Mouse (Mus musculus) brain, embryonic 14.5 days (tissue): ENCODE data around the gene Cerk. TPM values are rescaled to one million over a fixed set of nuclear protein-coding genes. Genes with fewer than 3 reads are reported as not detected.
A peak's percentile ranks its signal among the peaks of the same experiment; 100 is the strongest.
"Not testable (repeated sequence)": the region's sequence is repeated elsewhere in the genome, so short reads cannot be mapped to it uniquely, and the experiment has no call there.

ENCODE experiments used
- DNase-seq: peaks from one replicate; pipeline ENCODE4 v3.0.0-alpha.2; 2011; ENCODE audit warnings: low read depth
- CTCF ChIP-seq: fragments of 200-500 bp; IDR thresholded peaks from 2 replicates; pipeline ENCODE4 v1.5.1; 2012; ENCODE audit warnings: inconsistent platforms, mild to moderate bottlenecking, moderate library complexity, borderline replicate concordance; ENCODE audit not compliant: insufficient read depth, insufficient read length; ENCODE audit errors: extremely low read depth
- POLR2A ChIP-seq: fragments of 200-500 bp; IDR thresholded peaks from 2 replicates; pipeline ENCODE4 v1.6.1; 2012; ENCODE audit warnings: mild to moderate bottlenecking, inconsistent platforms, borderline replicate concordance; ENCODE audit not compliant: poor library complexity, insufficient read depth, insufficient read length, severe bottlenecking; ENCODE audit errors: extremely low read depth
- polyA plus RNA-seq: library from polyadenylated mRNA; depleted of rRNA; stranded (reverse); fragments of >200 nt; gene quantifications from 2 replicates; pipeline ENCODE4 v1.2.3, GENCODE M21; 2012

Cerk gene
- polyA plus RNA-seq, 1 experiment: 32.0 TPM

DNA sequence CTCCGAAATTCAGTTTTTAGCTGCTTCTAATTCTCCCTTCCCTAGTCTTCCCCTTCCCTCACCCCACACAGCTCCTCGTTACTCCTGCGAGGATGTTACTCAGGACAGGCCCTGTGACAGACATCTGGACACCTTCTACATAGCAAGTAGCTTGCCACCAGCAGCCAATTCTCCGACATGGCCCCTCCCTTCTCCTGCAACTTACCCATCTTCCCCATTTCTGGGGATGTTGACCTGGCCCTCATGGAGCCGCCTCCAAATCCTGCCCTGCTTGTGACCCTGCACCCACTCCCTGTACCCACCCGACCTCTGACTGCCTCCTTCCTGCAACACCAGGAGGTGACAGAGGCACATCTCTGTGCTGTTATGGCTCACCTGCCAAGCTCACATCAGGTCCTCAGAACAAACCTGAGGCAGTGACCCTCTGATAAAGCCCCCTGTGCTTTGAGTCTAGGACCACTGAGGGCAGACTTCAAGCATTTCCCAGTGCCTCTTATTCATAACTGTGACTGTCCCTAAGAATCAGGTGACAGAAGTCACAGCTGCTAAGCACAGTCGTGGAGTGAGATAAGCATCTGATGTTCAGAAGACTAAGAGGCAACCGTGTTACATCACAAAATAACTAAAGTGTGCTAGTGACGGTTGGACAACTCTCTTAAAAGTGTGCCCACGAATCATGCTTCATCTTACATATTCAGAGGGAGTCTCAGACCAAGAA lies 18.0 kb downstream of the Cerk start:
- DNase-seq: no peak
- TF ChIP-seq CTCF (no peak), POLR2A (no peak)

DNA sequence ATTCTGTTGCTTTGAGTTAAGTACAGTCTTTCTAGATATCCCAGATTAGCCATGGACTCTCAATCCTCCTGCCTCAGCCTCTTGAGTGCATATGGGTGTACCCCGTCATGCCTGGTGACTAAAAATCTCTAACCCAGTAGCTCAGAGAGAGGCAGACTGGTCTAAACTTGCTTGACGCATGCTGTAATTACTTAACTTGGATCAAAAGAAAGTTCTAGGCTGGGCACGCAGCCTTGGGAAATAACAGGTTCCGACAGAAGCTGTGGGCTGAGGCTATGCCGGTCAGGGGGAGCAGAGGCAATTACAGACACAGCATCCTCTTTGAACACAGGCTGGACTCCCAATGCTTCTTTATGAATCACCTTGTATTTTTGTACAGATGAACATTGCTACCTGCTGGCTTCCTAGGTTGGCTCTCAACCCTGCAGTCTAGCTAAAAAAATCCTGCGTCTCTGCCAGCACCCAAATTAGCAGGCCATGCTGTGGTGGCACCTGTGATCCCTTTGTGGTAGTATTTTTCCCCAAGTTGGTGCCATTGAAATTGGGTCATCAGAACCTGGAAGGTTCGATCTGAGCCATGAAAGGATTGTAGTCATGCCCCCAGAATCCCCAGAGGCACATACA lies 18.8 kb downstream of the Cerk start:
- no peak for DNase-seq
- TF ChIP-seq CTCF: no peak
- no peak for TF ChIP-seq POLR2A

DNA sequence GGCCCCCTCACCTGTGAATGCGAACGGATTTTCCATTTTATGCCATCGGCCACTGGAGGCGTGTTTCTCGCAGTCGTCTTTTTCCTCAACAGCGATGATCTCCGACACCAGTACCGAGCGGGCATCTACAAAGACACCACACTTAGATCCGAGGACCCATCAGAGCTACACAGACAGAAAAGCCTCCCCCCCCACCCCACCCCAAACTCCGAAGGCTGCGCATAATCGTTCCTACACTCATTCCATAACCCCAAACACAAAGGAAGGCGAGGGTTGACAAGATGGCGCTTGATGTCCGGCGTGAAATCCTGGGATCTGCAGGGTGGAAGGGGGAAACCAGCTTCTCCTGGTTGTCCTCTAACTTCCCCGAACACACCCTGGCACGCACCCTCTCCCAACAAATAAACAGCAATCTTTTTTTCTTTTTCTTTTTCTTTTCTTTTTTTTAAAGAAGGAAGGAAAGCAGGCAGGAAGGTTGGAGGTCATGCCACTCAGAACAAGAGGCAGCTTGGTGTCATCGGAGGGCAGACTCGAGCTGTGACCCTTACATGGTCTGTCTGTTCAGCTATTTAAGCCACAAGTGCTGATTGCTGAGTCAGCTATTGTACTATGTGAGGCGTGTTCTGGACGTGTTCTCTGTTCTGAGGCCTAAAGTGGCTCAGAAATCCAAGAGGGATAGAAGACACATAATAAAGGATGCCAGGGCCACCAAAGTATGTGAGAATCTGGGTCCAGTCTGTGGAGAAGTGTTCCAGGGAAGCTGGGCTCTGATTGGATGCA lies 19.9 kb downstream of the Cerk start:
- DNase-seq: no peak
- no peak for TF ChIP-seq POLR2A
- TF ChIP-seq CTCF: no peak

DNA sequence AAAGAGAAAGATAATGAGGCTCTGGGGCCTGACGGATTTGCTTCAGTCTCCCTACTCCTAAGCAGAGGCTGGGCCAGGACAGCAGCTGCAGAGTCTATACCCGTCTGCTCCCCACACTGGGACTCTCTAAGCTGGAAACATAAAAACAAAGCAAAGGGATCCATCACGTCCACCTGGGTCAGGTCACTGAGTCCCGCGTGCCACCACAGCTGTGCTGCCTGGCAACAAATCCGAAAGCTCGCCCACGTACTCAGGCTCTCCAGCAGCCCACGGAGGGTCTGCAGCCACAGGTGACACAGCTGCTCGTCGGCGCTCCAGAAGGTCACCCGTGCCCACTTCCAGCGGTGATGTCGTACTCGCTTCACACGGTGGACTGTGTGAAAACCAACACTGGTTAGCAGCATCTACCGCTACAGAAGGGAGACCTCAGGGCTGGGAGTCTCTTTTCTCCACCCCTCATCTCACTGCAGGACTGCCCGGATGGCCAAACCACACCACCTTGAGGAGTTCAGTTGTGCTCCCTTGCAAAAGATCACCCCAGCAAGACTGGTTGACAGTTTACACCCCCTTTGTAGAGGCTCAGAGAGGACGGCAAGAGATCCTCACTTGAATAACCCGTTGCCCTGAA lies 21.1 kb downstream of the Cerk start:
- TF ChIP-seq CTCF: no peak
- TF ChIP-seq POLR2A: no peak
- peak; percentile 47 for DNase-seq

DNA sequence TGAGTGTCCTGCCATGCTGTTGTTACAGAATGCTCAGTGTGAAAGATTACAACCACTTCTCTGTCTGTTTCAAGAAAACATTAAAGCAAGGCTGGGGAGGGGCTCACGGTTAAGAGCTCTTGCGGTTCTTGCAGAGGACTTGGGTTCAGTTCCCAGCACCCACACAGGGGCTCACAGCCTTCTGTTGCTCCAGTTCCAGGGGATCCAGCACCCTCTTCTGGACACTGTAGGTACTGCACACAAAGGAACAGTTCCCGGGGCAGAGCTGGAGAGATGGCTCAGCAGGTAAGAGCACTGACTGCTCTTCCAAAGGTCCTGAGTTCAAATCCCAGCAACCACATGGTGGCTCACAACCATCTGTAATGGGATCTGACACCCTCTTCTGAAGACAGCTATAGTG lies 24.1 kb downstream of the Cerk start:
- DNase-seq: not testable (repeated sequence)
- peak; percentile 27; the same call in 1 of the 2 replicates for TF ChIP-seq CTCF

DNA sequence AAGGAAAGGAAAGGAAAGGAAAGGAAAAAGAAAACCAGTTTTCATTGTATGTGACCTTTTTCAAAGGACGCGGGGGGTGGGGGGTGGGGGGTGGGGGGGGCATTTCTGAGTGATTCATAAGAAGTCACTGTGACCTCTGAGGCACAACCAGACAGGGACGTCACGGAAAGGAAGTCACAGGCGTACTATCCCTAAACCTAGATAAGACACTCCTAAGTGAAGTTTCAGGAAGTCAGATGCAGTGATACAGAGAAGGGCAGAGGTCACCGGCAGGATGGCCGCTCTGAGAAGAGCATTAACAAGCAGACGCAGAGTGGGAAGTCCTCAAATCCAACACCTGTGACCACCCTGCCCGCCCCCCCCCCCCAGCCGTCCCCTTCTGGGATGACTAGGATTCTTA lies 25.0 kb downstream of the Cerk start:
- no peak for DNase-seq
- no peak for TF ChIP-seq CTCF
- no peak for TF ChIP-seq POLR2A

DNA sequence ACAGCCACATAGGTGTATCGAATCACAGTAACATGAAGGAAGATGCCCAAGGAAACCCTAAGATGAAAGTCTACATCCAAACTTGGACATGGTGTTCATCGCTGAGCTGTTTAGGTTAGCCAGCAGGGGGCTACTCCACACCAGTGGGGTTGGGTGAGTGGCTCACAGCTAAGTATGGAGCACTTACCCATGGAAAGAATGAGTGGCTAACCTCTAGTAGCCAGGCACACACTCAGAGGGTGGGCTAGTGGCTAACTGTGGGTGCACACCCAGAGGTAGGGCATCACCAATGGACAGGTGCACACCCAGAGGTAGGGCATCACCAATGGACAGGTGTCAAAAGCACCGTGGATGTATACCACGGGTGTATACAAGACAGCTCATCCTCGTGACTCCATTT lies 26.2 kb downstream of the Cerk start:
- DNase-seq: no peak
- TF ChIP-seq POLR2A (no peak), CTCF (no peak; the same call in 1 of the 2 replicates)

DNA sequence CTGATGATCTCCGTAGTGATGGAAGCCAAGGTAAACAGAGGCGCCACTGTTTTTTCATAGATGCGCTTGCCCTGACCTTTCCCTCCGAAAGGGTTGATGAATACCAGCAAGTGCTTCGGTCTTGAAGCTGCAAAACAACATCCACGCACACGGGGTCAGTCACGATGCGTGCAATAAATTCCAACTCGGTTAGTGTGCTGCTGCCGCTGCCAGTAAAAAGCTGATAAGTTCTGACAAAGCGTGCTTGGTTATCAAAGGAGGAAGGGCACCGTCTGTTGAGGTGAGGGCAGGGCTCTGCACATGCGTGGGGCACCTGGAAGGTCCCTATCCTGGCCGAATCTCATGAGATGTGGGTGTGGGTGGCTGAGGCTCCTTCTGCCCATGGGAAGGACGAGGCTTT lies 26.8 kb downstream of the Cerk start:
- TF ChIP-seq POLR2A (no peak), CTCF (peak; percentile 28; the same call in 1 of the 2 replicates)

DNA sequence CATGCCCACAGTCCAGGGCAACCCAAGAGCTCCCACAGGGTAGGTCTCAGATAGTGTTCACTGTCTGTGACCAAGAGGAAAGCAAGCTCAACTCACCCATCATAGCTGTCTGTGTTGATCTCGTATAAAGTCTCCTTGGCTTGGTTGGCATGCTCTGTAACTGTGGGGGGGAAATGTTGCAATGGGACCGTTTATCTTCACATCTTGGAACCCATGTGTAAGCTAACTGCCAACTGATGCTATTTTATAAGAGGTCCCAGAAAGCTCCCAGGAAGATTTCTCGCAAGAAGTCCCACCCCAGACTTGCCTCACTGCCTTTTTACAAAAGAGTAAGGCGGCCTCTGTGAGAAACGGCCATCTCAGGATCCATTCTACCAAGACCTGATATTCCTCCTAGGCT lies 29.4 kb downstream of the Cerk start:
- DNase-seq: no peak
- no peak for TF ChIP-seq POLR2A
- no peak for TF ChIP-seq CTCF

More for the DNA sequence above, 26.8 kb downstream of the Cerk start:
- no peak for DNase-seq

DNA sequence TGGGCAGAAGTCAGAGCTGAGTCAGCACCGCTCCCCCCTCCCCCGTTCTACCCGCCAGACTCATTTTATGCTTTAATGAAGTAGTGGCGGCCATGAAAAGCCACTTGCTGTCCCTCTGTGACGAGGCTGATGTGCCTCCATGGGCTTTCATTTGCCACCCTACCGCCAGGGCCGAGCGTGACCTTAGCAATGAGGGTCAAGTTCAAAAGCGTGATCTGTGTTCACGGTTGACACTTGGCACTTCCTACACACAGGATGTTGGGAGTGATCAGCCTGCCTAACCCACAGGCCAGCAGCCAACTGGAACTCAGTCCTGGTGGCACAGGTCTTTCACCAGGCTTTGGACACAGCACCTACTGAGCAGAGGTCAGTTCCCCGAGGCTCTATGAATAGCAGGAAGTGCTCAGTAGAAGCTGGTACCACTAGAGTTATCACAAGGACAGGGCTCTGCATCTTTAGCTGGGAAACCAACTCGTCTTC lies 32.4 kb downstream of the Cerk start:
- peak; percentile 17 for DNase-seq

DNA sequence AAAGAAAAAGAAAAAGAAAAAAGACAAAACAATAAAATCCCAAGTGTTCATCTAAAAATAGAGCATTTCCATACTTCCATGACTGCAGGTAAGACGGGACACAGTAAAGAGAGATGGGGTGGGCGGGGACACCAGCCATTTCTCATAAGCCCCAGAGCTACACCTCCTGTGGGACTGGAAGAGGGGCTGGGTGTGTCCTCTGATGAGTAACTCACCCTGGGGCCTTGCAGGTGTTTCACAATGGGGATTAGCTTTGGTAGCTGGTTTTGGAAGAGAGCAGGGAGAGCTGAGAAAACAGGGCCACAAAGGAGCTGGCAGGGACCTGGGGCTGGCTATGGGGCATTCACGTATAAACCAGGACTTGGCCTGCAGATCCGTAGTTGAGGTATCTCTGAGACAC lies 35.3 kb downstream of the Cerk start:
- no peak for DNase-seq
- TF ChIP-seq CTCF (no peak), POLR2A (no peak)

More for the DNA sequence above, 32.4 kb downstream of the Cerk start:
- TF ChIP-seq CTCF (no peak), POLR2A (no peak)
